Mouse (Mus musculus): ENCODE measurements around the gene Otog.

Otog gene

DNA sequence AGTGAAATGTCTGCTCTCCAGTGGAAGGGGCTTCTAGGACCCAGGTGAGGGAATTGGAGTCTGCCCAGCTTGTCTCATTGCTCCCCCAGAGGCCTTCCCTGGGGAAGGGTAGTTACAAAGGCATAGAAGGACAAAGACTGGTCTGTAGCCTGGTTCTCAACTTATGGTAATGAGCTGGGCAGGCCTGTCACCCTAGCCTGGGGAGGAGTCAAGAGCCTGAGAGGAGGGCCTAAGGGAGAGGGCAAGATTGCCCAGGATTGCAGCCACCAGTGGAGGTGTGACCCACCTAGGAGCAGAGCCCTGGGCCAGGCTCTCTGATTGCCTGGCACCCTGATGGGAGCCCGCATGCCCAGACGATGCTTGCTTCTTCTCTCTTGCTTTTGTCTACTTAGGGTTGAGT is at the start of gene Otog:
Gene Otog (plus strand): TSS at position 292 of the 400 bp plus-strand sequence.
- no peak for DNase-seq (ENCODE audit: low spot score in 2 of 2)

DNA sequence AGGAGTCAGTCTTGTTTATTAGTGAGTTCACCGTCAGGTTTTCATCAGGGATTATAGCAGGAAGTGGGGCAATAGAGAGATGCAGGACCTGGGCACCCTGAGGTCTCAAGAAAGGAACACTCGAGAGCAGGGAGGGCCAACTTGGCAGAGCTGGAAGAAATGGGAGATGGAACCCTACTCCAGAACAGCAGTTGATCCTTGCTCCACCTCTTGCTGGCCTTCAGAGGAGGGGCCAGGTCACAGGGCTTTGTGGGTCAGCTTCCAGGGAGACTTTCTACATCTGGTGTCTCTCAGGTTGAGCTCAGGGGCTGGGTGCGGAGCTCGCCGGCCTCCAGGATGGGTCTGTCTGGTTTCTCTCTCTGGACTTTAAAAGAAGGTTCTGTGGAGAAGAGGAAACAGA is 45.4 kb upstream of the Otog start:
- DNase-seq (ENCODE audit: low spot score in 2 of 2) = no peak

DNA sequence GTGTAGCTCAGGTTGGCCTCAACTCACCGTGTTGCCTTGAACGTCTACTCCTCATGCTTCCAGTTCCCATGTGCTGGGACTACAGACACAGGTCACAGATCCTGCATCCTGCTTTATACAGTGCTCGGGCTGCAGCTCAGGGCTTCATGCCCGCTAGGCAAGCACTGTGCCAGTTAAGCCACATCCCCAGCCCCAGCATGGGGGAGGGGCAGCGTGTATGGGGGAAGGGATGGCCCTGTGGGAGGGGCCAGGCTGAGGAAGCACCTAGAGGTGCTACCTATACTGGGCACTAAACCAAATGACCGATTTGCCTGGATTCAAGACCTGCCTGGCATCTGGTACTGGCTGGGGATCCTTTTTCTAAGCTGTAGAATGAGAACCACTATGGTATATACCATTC is 40.8 kb upstream of the Otog start:
- no peak for DNase-seq (ENCODE audit: low spot score in 2 of 2)

DNA sequence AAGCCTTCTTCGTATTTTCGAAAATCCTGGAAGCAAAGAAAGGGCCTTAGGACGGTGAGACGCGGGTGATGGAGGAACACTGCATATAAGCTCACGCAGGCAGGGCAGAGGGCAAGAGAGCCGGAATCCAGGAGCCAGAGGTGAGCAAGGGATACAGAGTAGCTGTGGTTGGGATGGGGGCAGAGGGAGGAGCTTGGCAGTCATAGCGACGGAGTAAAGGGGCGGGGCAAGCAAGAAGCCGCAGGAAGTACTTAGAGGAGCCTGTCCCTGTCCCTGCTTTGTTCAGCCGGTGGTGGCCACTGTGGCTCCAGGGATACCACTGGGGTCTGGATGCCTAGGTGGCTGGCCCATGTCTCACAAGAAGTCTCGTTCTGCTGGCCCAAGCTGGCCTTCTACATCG is 39.1 kb upstream of the Otog start:
- no peak for DNase-seq (ENCODE audit: low spot score in 2 of 2)

DNA sequence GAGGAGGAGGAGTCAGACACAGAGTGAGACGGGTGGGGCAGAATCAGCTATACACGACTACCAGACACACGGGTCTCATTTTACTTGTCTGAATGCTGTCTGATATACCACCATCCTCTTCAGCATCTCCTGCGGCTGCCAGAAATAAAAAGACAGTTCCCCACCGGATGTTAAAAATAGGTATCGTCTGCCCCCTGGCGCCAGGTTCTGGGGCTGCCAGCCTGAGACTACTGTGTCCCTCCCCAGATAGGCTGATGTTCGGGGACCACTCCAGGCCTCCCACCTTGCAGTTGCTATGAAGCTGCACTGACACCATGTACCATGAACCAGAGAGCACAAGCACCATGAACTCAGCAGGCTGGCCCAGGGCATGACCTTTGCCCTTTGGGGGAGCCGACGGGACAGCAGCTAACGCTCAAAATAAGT is 36.7 kb upstream of the Otog start:
- DNase-seq (ENCODE audit: low spot score in 2 of 2) = peak; percentile 65 to 67

DNA sequence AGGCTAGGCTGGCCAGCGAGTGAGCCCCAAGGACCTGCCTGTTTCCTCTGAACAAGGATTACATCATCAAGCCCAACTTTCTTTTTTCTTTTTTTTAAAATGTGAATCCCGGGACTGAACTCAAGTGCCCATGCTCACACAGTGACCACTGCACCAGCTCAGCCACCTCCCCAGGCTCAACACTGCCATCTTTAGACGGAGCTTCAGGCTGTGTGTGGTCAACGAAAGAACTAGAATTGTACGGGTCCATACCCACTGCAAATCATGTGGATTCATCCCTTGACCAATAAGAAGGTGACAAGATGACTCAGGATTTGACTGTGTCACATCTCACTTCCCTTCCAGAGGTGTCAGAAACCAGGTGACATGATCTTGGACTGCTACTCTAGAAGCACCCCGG is 36.0 kb upstream of the Otog start:
- no peak for DNase-seq (ENCODE audit: low spot score in 2 of 2)

DNA sequence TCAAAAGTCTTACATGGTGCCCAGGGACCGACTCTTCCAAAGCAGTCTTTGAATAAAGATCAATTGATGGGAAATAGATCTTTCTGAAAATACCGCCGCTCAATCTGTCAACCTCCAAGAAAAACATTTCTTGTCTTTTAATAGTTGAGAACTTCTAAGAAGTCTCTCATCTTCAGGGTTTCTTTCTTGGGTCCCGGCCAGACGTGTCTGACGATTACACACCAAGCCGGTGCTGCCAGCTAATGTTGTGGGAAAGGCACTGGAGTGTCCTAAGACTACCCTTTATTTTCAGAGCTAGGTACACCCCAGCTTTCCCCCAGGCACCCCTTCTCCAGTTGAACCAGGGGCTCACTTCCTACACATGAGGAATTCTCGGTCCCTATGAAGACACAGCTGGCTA is 32.7 kb upstream of the Otog start:
- peak in 1 of 2 experiments; percentile 13 for DNase-seq (ENCODE audit: low spot score in 2 of 2)

DNA sequence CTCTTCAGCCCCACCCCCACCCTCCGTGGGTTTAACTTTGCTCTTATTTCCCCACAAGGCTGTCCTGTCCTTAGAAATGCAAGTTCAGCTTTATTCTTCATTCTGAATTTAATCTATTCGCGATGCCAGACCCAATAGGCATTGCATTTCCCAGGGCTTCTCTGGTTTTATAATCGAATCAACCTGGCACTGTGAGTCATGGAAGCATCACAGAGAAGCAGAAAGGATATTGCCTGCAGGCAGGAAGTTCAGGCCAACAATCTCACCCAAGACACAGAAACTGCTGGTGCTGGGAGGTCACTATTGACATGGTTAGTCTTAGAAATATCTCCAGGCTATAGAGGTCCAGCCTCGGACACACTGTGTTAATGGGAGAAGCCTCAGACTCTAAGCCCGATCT is 30.5 kb upstream of the Otog start:
- DNase-seq (ENCODE audit: low spot score in 2 of 2) = no peak

DNA sequence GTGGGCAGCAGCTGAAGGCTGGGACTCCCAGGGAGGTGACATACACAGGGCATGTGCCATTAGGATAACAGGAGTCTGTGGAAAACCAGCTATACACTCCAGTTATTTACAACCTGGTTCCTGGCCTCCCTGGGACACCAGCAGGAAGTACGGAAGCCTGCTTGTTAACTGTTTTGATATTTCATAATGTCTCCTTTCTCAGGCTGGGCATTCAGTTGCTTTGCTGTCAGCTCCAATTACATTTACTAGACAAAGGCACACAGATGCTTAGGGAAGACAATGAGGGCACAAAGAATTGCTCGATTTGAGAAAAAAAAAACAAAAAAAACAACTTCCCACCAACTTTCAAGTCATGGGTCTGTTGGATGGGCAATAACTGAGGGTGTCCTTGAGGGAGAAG is 24.3 kb upstream of the Otog start:
- DNase-seq (ENCODE audit: low spot score in 2 of 2) = no peak

DNA sequence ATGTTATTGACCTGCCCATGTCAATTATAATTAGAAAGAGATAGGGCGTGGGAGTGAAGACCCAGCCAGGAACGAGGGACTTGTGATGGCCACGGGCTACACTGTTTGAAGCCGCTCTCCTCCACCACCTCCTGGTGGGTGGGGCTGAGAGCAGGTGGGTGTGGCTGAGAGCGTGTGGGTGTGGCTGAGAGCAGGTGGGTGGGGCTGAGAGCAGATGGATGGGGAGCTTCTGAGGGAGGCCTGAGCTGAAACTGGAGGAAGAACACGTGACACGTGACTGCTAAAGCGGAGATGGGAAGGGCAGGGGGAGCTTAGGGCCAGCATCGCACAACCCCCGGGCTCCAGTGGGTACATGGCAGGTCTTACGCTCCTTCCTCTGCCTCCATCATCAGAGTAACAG is 22.4 kb upstream of the Otog start:
- DNase-seq (ENCODE audit: low spot score in 2 of 2) = no peak

DNA sequence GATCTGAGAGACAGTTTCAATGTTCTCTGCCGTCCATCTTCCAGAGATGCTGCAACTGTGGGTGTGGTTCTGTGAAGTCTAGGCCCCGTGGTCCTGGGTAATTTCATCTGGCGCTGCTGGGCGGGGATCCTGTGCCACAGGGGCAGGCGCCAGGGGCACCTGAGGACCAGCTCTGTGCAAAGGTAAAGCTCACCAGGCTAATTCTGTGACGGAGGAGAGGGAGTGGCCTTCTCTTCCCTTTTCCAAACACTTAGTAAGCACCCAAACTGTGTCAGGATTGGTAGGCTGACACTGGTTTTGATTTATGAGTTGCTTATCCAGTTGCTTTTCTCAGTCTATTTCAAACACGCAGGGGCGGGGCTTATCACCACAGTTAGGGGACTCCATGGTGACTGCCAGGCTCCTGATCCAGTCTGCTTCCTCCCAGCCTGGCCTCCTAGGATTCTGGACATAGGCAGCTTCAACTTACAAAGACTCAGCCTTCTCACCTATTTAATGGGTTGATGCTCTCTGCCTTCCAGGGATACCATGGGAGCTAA is 20.1 kb upstream of the Otog start:
- DNase-seq (ENCODE audit: low spot score in 2 of 2) = no peak

DNA sequence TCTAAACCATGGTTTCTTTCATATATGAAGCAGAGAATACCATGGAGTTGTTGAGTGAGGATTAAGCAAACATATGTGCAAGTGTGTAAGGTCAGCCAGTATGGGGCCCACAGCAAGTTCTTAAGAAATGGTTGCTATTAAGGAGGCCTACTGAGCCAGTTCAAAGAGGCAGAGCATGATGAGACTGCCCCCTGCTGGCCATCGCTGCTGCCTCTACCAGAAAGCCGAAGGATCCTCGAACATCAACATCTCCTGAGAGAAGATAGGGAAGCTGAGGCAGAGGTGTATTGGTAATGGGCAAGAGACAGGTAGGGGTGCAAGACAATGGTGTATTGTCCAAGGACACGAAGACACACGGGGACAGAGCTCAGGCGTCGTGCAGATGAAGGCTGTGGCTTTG is 14.5 kb upstream of the Otog start:
- DNase-seq (ENCODE audit: low spot score in 2 of 2) = peak; percentile 74 to 79

DNA sequence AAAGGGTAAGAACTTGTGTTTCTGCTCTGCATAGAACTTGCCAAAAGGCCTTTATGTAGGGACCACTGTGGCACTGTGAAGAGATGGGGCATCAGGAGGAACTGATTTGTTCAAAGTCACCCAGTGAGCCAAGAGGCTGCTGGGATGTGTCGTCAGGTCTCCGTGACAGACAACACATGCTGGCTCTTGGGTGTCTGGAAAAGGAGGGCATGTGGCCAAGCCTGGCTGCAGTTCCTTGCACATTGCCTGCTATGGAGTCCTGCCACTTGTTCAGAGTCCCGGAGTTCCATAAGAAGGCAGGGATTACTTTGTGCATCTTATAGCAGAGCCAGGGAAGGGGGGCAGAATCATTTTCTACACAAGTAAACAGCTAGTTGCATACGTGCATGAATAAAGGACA is 13.9 kb upstream of the Otog start:
- DNase-seq (ENCODE audit: low spot score in 2 of 2) = no peak

DNA sequence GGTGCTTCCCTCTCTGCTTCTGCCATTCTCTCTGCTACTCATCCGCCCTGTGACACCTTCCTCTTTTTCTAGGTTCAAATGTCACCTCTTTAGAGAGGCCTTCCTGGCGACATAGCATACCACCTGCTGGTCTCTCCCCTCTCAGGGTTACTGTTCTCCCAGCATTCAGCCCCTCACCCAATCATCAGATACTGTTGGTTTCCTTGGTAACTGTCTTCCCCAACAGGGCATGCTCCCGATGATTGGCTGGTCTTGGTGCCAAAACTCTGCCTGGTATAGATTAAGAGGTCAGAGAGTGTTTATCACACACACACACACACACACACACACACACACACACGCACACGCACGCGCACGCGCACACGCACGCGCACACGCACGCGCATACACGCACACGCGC is 4.8 kb upstream of the Otog start:
- DNase-seq (ENCODE audit: low spot score in 2 of 2) = no peak

DNA sequence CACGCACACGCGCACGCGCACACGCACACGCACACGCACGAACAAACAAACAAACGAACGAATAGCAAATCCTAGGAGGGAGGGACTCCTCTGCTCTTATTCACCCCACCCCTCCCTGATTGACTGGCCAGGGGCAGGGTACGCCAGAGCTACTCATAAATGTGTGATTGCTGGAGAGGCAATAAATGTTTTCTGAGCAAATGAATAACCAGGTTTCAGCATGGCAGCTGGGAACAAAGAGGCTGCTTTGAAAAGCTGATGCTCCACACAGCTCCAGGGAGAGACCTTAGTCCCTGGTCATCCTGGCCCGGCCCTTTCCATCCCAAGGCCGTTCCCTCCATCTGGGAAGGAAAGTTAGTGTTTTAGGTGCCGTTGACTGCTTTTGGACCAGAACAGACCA is 4.4 kb upstream of the Otog start:
- no peak for DNase-seq (ENCODE audit: low spot score in 2 of 2)

DNA sequence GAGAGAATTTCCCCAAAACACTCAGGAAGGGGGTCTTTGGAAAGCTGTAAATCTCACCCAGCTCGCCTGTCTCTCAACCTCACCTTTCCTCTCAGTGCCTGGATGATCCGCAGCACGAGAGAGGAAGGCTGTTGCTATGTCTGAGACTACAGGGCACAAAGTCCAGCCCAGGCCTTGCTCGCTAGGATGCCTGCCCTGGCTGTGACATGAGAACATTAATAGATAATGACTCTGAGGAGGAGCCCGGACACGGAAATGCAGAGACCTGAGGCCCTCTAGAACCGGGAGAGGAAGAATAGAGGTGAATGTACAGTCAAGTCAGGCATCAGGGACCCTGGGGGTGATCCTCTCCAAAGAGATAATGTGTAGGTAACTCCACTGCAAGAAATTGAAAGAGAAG is 3.6 kb upstream of the Otog start:
- DNase-seq (ENCODE audit: low spot score in 2 of 2) = no peak

DNA sequence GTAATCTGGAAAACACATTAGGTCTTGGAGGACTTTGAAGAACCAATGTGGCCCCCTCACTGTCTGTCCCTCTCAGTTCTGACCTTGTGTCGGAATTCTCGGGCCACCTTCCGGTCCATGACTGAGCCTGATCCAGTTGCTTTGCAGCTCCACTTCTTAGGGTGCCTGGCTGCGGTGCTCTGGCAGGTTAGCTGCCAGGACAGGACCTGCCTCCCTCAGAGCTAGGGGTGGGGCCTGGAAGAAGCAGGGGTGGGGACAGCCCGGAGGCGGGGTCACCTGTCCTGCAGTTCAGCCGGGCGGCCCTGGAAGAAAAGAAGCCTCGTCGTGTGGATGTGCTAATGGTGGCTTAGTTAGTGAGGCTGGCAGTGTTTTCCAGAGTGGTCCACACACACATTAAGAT is 2.4 kb upstream of the Otog start, which contains the start of gene Ush1c:
Gene Ush1c (minus strand): TSS at position 158 of the 400 bp plus-strand sequence.
- no peak for DNase-seq (ENCODE audit: low spot score in 2 of 2)

DNA sequence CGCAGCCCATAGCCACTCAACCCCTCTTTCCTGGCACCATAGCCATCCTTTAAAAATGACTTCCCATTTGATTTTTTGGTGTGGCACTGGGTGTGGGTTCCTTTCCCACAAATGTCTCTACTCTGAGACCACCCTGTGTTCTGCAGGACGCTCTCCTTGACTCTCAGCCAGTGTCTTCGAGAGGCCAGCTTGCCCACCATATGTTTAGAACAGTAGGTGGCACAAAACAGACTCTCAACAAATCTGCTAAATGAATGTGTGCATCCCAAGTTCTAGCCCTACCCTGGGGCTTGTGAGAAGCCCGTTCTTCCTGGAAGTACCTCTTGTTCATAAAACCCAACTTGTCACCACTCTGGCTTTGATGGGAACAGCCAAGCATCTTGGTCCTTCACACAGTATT is 696 bp upstream of the Otog start:
- no peak for DNase-seq (ENCODE audit: low spot score in 2 of 2)

DNA sequence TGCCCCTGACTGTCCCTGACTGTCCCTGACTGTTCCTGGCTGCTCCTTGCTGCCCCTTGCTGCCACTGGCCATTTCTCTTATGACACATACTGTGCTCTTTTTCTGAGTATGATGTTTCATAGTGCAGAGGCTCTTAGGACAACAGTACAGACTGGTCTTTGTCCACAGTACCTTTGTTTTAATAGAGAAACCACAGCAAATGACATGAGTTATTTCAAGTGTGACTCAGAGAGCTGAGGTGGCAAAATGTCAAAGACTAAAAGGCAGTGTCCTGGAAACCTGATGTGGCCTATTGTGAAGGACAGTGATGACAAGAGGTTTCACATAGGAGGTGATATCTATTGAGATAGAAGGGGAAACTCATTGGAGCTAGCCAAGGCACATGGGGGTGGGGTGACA is 6.1 kb downstream of the Otog start:
- no peak for DNase-seq (ENCODE audit: low spot score in 2 of 2)

DNA sequence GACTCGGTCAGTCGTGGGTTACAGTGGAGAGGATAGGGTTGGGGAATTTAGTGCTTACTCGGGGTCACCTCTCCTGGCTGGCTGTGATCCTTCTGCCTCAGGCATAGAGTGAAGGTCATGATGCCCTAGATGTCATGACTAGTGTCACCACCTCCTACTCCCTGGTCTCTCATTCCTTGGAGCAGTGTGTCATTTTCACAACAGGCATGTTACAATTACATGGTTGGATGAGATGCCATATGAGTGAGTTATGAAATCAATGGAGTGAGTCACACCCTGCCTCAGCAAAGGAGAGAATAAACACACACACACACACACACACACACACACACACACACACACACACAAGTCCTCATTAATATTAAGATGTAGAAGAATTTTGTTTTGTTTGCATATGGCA is 6.8 kb downstream of the Otog start:
- DNase-seq (ENCODE audit: low spot score in 2 of 2) = no peak

DNA sequence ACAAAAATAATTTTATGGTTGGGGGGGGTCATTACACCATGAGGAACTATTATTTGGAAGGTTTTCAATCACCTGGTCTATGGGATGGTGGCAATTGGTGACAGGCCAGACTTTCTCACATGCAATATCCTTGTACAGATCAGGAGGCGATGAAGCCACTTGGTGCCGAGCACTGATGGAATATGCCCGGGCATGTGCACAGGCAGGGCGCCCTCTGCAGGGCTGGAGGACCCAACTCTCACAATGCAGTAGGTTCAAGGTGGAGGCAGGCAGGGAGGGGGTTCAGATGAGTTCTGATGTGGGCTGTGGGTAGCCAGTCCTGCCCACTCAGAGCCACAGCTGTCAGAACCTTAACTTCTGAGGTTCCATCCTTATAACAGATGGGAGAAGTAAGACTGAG is 11.1 kb downstream of the Otog start:
- no peak for DNase-seq (ENCODE audit: low spot score in 2 of 2)

DNA sequence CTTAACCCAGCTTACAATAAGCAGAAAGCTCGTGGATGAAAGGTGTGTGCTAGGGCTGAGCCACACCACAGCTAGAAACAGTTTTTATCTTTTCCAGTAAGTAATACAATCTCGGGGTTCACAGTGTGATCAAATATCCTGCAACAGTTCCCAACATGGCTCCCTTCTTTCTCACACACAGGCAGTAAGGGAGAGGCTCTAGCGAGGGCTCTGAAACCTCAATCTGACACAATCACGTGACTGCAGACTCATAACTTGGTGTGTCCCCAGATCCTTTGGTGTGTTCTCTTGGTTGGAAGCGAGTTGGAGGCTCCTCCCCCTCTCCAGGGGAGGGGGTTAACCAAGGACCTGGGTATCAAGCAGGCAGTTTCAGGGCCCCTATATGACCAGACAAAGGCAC is 35.4 kb downstream of the Otog start:
- no peak for DNase-seq (ENCODE audit: low spot score in 2 of 2)

DNA sequence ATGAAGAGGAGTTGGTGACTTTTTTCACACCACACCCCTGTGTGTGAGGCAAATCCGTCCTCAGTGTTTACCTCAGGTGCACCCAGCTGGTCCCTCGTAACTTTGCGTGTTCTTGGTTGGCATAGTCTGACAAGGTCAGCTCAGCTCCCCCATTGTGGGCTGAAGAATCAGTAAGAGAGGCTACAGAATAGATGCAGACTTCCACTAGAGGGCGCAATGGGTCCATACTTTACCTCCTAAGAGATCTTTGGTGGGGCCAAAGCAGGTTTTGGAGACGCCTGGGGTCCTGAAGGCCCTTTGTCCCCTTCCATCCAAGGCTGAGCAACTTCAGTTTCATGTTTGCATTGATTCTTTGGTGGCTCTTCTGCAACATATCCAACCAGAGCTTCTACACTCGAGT is 39.2 kb downstream of the Otog start:
- DNase-seq (ENCODE audit: low spot score in 2 of 2) = peak; percentile 67 to 78

DNA sequence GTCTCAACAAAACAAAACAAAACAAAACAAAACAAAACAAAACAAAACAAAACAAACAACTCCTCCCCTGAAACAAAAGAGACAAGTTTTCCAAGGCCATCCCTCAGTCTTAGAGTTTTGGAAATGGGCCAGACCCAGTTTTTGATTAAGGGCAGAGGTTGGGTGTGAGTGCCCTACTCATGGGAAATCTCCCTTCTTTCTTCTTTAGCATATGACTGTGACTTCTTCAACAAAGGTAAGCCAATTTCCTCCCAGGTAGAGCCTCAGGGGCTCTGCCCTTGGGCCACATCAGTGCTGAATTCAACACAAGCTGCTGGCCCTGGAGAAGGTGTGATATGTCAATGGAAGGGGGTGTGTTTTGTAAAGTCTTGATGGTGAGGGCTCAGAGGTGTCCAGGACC is 40.1 kb downstream of the Otog start:
- DNase-seq (ENCODE audit: low spot score in 2 of 2) = no peak

DNA sequence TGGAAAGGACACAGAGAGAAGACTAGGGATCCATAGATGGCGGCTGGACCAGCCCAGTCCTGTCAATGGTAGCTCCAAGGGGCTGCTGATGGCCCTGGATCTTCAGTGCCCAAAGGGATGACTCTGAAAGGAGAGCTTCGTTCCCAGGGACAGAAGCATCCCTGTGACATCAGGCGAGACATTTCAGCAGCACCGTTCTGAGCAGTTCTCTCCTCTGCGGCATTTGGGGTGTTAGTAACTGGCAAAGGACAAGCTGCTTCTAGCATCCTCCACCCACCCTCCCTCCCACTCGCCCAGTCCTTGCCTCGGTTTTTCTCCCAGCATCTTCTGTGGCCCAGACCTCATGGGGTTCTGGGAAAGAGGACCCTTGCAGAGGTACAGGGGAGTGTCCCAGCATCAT is 41.5 kb downstream of the Otog start:
- no peak for DNase-seq (ENCODE audit: low spot score in 2 of 2)
